Mouse (Mus musculus) B cell, adult 2 months (primary cell): ENCODE results near the gene Crybg1.
A peak's percentile ranks its signal among the peaks of the same experiment; 100 is the strongest.

ENCODE experiments used
- DNase-seq, 2 experiments: peaks; one replicate each; pipeline ENCODE4 v3.0.0; 2022

The Crybg1 gene

DNA sequence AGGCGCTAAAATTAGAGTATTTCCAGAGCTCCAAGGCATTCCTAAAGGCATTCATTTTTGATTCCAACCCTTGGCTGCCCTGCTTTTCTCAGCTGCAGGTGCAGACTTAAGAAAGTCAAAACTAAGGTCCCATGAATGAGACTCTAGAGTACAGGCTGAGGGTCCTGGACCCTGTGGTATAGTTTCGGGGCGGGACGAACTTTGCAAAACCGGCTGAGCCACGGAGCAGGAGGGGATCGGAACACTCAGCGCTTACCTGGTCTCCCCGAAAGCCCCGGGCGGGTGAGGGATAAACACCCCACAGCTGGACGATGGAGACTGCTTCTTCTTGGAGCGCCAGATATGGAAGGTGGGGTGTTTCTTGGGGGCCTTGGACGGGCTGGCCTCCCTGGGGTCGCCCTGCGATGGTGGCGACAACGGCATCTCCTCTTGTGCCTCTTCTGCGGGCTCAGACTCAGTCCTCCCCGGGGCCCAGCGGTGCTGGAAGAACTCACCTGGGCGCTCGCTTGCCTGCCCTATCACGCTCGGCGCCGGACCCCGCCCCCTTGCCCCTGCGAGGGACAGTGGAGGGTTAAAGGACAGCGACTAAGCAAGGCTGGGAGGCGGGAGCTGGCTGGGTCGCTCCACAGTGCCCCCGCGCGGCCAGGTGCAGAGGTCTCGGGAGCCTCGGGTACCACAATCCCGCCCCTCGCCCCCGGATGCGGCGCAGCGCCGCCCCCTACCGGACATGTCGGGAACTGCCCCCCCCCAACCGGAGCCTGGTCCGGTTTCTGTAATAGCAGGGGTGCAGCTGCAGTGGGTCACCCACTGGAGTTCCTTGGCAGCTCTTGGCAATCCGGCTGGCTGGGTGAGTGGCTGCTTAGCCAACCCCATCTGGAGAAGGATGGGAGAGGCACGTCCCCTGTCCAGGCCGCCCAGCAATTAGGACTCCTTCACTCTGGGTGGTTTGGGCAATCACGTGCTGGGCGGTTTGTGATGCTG is at the start of gene Crybg1:
TSS of gene Crybg1 (minus strand) at position 517 of the 981 bp plus-strand sequence.
- peak; percentile 80 for DNase-seq

DNA sequence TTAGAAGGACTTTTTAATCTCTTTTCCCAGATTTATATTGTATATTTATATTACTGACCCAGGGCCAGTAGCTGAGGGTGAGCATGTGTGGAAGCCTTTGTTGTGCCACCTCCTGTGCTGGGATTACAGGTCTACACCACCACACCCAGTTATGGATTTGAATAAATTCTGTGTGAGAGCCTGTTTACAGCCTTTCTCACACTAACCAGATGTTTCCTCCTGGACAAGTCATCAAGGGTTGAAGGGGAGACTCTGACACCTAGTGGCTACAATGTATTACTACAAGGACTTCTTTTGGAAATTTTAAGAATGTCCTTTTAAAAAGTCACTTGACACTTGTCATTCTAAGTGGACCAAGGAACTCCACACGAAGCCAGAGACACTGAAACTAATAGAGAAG is 28.7 kb upstream of the Crybg1 start:
- DNase-seq = peak; percentile 7 to 13

DNA sequence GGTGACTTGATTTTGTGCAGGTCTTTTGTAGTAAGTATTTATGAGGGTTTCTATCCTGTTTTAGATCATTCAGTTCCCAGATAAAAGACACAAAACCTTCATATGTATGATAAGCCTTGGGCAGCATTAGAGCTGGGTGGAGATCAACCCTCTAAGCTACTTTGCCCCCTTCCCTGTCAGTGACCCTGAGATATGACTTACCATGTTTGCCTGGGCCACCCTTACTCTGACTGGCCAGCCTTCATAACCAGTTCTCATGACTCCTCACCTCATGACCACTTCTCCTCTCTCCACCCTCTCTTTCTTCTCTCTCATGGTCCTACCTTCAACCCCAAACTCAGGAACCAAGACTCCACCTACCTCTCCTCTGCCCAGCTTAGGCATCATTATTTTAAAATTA is 27.9 kb upstream of the Crybg1 start:
- DNase-seq = no peak

DNA sequence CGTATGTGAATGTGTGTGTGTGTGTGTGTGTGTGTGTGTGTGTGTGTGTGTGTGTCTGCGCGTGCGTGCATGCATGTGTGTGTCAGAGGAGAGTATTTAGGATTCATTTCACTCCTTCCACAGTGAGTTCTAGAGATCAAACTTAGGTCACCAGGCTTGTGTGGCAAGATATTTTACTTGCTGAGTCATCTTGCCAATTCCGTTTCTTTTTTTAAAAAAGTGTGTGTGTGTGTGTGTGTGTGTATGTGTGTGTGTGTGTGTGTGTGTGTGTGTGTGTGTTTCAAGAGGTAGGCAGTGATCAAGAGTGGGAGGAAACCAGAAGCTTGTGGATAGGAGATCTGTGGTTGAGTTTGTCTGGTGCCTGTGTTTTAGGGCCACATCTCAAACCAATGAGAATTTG is 27.5 kb upstream of the Crybg1 start:
- DNase-seq = no peak

DNA sequence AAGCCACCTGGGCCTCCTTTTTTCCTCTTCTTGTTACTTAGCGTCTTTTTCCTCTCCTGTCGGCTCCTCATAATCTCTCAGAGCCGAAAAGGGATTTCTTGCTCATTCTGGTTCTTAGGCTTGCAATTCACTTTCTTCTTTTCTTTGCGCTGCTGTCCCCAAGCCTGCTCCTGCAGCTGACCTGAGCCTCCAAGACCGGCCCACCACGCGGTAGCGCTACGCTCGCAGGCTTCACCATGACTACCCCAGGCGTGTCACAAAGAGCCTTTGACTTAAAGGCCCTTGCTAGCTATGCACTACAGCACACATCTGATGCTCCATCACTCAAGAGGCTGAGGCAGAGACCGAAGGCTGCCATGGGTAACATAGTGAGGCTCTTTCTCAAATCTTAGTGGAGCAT is 21.5 kb upstream of the Crybg1 start:
- no peak for DNase-seq

- no peak for DNase-seq
Measured at GRCm38 (mm10) chr10:44167061-44167460, 18.4 kb upstream of the Crybg1 start.

- no peak for DNase-seq
Measured at GRCm38 (mm10) chr10:44164258-44164975, 15.8 kb upstream of the Crybg1 start.

DNA sequence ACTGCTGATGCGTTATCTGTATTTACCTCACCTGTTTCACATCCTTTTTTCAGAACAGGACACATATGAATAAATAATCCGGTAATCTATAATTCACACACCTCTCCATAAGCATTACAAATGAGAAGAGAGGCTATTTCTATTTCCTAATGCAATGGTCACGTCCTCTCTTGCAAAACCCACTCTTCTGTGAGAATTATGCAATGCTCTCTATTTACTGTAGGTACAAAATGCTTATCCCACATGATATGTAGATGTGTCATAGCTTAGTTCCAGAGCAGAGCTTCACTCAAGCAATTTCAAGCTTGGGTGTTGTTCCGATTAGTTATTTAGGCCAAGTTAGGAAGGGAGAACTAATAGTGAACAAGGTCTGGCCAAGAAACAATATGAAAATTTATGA is 14.4 kb upstream of the Crybg1 start:
- no peak for DNase-seq

DNA sequence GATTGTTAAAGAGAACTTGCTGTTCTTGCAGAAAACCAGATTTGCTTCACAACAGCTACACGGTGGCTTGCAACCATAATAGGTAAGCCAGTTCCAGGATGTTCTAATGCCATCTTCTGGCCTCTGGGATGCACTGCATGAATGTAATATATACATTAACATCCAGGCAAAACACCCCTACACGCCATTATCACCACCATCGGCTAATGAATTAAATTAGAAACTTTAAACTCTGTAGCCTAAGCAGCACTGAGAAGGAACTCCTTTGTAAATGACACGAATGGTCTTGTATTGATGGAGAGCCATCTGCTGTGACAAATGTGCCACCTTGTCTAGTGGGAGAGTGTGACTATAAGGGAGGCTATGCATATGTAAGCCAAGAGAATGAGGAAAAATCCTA is 11.5 kb upstream of the Crybg1 start:
- no peak for DNase-seq

DNA sequence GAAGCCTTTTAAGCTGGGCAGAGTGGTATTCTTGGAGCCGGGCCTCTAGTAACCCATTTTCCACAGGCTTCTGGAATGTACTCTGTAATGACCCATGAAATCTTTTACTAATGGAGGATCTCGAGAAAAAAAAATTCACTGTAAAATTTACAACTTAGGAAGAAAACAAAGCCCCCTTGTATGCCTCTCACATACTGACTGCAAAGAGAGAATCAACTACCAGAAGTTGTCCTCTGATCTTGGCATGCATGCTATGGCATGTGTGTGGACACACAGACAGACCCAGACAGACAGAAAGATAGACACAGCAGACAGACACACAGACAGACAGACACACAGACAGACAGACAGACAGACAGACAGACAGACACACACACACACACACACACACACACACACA is 8.8 kb upstream of the Crybg1 start:
- no peak for DNase-seq

DNA sequence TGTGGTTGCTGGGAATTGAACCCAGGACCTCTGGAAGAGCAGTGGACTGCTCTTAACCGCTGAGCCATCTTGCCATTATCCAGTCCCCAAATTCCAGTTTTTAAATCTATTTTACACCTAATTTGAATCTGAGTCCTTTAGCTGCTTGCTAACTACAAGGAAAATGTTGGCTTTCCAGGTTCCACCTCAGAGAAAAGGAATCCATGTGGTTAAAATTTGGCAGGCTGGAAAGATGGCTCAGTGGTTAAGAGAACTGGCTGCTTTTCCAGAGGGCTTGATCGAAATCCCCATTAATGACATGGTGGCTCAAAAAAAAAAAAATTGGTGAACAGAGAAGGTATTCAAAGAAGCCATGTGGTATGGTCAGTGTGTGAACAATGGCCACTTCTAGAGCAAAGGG is 1.8 kb upstream of the Crybg1 start:
- no peak for DNase-seq

DNA sequence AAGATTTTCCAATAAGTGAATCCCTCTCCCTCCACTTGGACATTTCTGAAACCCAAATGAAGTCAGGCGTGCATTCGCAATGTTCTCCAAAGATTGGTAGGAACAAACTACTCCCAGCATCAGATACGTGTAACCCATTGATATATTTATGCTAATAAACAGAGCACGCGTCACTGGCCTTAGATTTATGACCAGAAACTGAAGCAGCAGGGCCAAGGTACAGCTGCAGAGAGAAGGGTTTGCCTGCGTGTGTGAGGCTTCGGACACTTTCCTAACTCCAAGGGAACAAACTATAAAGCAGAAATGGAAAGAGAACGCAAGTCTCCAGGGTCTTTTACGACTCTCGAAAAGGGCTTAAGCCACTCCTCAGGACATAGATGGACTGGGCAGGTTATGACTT is 5.3 kb downstream of the Crybg1 start:
- no peak for DNase-seq

- no peak for DNase-seq
Measured at GRCm38 (mm10) chr10:44138137-44138855, 10.4 kb downstream of the Crybg1 start.

DNA sequence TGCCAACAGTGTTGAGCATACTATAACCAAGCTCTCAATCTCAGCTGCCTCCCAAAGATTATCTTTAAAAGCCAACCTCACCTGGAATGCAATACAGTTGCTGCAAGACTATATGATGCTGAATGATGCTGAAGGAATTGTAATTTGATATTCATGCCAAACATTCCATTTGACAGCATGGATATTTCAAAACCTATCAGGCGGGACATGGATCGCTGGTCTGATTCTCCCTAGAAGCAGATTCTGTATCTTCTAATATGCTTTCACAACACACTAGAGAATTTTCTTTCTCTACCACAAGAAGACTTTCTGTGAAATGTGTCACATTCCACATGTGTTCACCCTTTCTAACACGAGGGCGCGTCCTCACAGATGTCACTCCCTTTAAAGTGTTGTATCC is 22.6 kb downstream of the Crybg1 start:
- no peak for DNase-seq

GRCm38 (mm10) chr10:44124400-44124933 is 24.2 kb downstream of the Crybg1 start:
- no peak for DNase-seq

DNA sequence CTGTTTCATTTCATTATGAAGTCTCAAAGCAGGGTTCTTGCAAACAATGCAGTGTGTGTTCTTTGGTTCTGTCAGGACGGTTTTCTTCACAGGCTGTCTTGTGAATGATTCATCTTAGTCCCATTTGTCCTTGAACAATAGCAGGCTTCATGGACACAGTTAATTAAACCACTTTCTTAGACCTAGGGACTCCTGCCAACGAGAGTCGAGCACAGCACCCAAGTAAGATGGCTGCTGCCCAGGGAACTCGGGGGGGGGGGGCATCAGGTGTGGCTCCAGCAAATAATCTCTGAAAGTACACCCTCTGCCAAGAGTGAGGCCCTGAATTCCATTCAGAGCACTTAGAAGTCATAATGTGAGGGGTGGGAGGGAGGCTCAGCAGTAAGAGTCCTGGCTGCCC is 30.0 kb downstream of the Crybg1 start:
- no peak for DNase-seq

DNA sequence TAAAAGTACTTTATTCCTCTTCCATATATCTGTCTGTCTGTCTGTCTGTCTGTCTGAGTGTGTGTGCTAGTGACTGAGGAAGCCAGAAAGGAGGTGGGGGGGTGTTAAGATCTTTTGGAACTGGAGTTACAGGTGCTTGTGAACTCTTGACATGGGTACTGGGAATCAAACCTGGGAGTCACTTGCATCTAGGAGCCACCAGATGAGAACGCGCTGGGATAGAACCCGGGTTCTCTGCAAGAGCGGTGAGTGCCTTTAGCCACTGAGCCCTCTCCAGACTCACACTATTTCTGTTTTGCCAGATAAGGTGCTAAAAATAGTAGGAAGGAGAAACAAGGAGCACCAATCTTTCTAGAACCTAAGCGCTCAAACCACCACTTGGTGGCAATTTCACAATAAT is 31.9 kb downstream of the Crybg1 start:
- no peak for DNase-seq

- no peak for DNase-seq
Measured at GRCm38 (mm10) chr10:44114611-44115010, 34.0 kb downstream of the Crybg1 start.

GRCm38 (mm10) chr10:44112005-44112675 is 36.5 kb downstream of the Crybg1 start:
- no peak for DNase-seq

DNA sequence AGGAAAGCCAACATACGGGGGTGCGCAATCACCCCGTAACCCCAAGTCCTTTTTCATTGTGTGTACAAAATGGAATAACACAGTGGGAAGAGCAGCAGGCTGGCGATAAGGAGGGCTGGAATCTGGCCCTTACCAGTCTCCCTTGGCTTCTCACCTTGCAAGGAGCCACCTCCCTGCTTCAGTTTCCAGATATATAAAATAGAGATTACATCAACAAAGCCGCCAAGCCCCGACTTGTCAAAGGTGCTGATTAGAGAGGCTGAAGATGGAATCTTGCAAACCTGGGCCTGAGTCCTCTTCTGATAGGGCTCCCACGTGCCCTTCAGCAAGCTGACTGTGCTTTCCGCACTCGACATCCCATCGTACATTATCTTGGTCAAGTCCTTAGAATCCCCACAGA is 37.5 kb downstream of the Crybg1 start:
- no peak for DNase-seq

DNA sequence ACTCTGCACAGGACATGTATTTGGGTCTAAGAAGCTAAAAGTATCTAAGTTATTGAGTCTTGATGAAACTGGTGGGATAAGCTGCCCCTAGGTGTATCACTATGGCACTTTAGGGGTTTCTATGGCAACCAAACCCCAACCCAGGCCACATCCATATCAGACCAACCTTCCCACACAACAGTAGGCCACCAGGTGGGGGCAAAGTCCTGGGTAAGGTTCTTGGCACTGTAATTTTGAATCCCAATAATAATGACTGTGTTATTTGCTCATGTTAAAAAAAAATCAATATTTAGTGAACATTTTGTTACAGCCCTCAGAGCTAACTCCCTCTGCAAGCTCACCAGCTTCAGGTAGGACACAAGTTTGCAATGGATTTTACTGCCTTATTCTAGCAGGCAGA is 38.2 kb downstream of the Crybg1 start:
- DNase-seq = no peak

DNA sequence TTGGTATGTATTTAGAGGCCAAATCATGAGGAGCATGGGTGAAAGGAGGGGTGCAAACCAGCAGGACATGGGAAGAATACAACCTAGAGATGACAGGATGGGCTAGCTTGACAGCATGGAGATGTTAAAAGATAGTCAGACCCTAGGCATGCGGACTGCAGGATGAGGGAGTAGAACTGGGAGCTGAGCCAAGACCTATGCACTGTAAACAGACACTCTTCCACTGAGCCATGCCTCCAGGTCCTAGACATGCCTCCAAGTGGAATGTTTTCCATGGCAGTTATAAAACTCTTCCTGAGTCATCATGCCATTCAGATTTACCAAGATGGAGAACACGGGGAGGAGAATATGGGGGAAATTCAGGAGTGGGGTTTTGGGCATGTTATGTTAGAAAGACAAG is 53.9 kb downstream of the Crybg1 start:
- no peak for DNase-seq

DNA sequence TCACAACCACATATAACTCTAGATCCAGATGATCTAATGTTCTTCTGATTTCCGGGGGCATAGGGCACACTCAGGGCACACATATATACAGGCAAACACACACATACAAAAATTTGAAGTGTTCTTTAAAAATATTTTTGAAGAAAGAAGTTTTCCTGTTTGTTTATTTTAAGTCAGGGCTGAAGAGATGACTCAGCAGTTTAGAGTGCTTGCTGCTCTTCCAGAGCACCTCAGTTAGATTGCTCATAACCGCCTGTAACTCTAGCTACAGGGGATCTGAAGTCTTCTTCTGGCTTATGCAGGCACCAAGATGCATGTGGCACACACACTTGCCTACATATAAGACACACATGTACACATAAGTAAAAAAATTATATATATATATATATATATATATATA is 56.9 kb downstream of the Crybg1 start:
- DNase-seq = no peak
